Mouse (Mus musculus) kidney, embryonic 15.5 days (tissue): ENCODE results near the gene Car9. TPM values are rescaled to one million over a fixed set of nuclear protein-coding genes. Genes with fewer than 3 reads are reported as not detected.
"Not testable (repeated sequence)": the region's sequence is repeated elsewhere in the genome, so short reads cannot be mapped to it uniquely, and the experiment has no call there.

Experiments used
- ATAC-seq: fragments of 200-750 bp; cut with Nextera tagmentation; replicated peaks from 2 replicates; pipeline ENCODE4 v1.8.0; 2017; ENCODE audit warnings: moderate TSS enrichment; ENCODE audit not compliant: low FRiP score
- H3K27ac ChIP-seq: fragments of 300-500 bp; sonication (generic); 2 replicates; pipeline ENCODE4 v1.5.1; 2015; ENCODE audit warnings: mild to moderate bottlenecking, inconsistent platforms
- H3K27me3 ChIP-seq: fragments of 300-500 bp; sonication (generic); 2 replicates; pipeline ENCODE4 v1.6.1; 2015; ENCODE audit warnings: inconsistent platforms
- H3K36me3 ChIP-seq: fragments of 300-500 bp; sonication (generic); 2 replicates; pipeline ENCODE4 v1.6.1; 2015; ENCODE audit warnings: inconsistent platforms
- H3K4me1 ChIP-seq: fragments of 300-500 bp; sonication (generic); 2 replicates; pipeline ENCODE4 v1.6.1; 2015; ENCODE audit warnings: inconsistent platforms
- H3K4me2 ChIP-seq: fragments of 300-500 bp; sonication (generic); 2 replicates; pipeline ENCODE4 v1.6.1; 2015; ENCODE audit warnings: moderate library complexity, mild to moderate bottlenecking, inconsistent platforms
- H3K4me3 ChIP-seq: fragments of 300-500 bp; sonication (generic); replicated peaks from 2 replicates; pipeline ENCODE4 v1.5.1; 2015; ENCODE audit warnings: mild to moderate bottlenecking, inconsistent platforms
- H3K9ac ChIP-seq: fragments of 300-500 bp; sonication (generic); 2 replicates; pipeline ENCODE4 v1.6.1; 2015; ENCODE audit warnings: mild to moderate bottlenecking, inconsistent platforms
- H3K9me3 ChIP-seq: fragments of 300-500 bp; sonication (generic); replicated peaks from 2 replicates; pipeline ENCODE4 v1.6.1; 2016; ENCODE audit warnings: inconsistent platforms
- WGBS: fragments of 180-500 bp; shearing (Covaris S2); methylation state at CpG from one replicate; pipeline ENCODE4 v1.1.7; 2015; ENCODE audit warnings: mixed read lengths; 5-methylcytosine and 5-hydroxymethylcytosine counted together
- polyA plus RNA-seq: library from polyadenylated mRNA; unstranded; fragments of >200 nt; fragmentation: Nextera tagmentation; extraction: Ambion mirVana; gene quantifications from 2 replicates; pipeline ENCODE4 v1.2.1, GENCODE M21; 2015

Gene Car9
- polyA plus RNA-seq, 1 experiment from 2014 or later, result 2.1 TPM

DNA sequence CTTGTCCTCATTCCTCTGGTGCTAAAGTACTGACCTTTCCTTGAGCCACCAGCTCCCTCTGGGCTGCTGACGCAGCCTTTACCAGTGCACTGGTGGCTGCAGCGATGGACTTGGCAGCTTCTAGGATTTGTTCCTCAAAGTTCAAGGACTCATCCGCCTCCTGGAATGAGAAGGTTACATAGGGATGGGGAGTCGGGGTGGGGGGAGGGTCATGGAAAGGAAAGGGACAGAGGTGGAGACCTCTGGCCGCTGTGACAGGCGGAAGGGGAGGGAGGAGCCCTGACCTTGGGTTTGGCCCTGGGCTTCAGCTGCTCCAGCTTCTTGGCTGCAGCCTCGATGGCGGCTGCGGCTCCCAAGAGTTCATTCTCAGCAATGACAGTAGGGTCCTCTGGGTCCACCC, 26.5 kb downstream of the Car9 start:
- Histone ChIP-seq H3K4me3 (no peak overlapping the region), H3K4me1 (0 out of 2 replicates have a peak, but pooled peaks cover 5% of the 10 kb centered on the region), H3K9ac (no peak overlapping the region), H3K27me3 (no peaks in the 10 kb centered on the region), H3K4me2 (no peak overlapping the region), H3K27ac (no peak overlapping the region), H3K9me3 (no peaks in the 10 kb centered on the region), H3K36me3 (peaks cover 75% of the 10 kb centered on the region)
- ATAC-seq, result no peak
- 77% methylated on average over 9 of the region's 9 CpGs for WGBS

DNA sequence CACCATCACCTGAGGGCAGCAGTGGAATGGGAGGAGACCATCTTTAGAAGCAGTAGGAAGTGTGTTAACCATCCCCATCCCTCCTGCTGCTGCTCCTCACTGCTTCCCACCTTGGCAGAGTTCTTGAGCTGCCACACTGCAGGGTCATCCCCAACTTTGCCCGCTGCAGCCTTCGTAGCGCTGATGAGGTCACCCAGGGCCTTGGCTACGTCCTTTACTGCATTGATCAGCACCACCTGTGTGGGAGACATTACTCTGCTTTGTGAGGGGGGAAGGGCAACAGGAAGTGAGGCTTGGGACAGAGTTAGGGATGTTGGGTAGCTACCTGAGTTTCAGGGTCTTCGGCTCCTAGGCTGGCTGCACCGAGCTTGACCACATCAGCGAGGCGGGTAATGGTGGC, 28.9 kb downstream of the Car9 start:
- no peak for ATAC-seq
- H3K27ac ChIP-seq, result no peak overlapping the region
- 92% methylated on average over 8 of the region's 8 CpGs for WGBS
- H3K4me2 ChIP-seq, result no peak overlapping the region
- H3K9me3 ChIP-seq, result no peaks in the 10 kb centered on the region
- no peak overlapping the region for H3K4me3 ChIP-seq
- no peak overlapping the region for H3K9ac ChIP-seq
- H3K36me3 ChIP-seq, result peaks cover 98% of the 10 kb centered on the region
- H3K27me3 ChIP-seq, result no peaks in the 10 kb centered on the region
- H3K4me1 ChIP-seq, result no peaks in the 10 kb centered on the region

DNA sequence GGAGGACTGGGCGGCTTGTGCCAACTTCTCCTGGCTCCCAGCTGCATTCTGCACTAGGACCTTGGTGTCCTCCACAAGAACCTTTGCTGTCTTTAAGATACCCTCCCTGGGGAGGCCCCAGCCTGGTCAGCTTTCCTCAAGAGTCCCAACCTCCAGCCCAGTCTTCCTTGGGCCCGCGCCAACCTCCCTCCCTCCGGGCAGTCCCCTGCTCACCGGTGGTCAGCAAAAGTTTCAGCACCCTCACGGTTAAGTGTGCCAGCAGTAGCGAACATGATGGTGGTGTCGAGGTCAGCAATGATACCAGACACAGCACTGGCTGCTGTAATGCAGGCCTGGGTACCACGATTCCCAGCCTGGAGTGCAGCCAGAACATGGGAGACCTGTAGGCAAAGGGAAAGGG, 29.3 kb downstream of the Car9 start:
- no peak overlapping the region for H3K4me2 ChIP-seq
- H3K9ac ChIP-seq, result no peak overlapping the region
- H3K9me3 ChIP-seq, result no peaks in the 10 kb centered on the region
- peaks cover 100% of the 10 kb centered on the region for H3K36me3 ChIP-seq
- no peaks in the 10 kb centered on the region for H3K27me3 ChIP-seq
- H3K4me1 ChIP-seq, result no peaks in the 10 kb centered on the region
- no peak overlapping the region for H3K4me3 ChIP-seq
- H3K27ac ChIP-seq, result no peak overlapping the region
- 92% methylated on average over 9 of the region's 9 CpGs for WGBS
- no peak for ATAC-seq

DNA sequence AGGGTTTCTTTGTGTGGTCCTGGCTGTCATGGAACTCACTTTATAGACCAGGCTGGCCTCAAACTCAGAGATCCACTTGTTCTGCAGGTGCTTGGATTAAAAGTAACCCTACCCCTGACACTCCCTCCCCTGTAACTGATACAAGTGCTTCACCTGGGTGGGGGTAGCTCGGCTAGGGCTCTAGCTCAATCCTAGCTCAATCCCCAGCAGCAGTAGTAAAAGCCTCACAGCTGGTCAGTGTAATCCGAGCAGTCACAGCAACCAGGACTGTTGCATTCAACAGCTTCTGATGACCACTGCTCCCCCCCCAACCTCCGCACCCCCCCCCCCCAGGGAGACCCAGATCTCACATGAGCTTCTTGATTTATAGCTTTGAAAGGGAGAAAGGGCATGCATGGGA, 35.3 kb downstream of the Car9 start:
- WGBS, result 23% methylated on average over 3 of the region's 3 CpGs
- ATAC-seq, result peak; percentile 75

DNA sequence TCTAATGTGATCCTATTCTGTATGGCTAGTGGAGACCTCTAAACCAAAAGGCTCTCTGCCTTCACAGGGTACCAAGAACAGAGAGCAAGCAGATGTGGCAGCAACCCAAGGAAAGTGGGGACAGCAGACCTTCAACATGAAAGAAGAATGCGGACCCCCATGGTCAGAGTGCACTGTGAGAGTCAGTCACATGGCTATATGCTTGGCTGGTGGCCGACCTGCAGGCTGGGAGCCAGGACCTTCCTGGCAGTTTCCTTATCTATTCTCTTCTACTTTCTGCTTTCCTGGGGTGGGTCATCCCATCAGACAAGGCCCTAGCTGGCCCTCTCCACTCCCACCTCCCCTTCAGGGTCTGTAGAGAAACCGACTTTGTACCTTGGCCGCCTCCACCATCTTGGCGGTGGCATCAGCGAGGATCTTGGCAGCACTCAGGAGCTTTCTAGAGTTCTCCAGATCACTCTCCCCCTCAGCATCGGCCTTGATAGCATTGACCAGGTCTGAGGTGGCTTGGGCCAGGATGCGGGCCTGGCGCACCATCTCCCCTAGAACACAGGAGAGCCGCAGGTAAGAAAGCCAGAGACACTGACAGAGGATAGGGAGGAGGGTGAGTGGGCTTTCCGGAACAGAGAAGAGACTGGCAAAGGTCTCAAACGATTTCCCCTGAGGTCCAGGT, 39.7 kb downstream of the Car9 start:
- no peak overlapping the region for H3K4me2 ChIP-seq
- no peak overlapping the region for H3K4me3 ChIP-seq
- no peak for ATAC-seq
- no peaks in the 10 kb centered on the region for H3K27me3 ChIP-seq
- H3K9me3 ChIP-seq, result no peaks in the 10 kb centered on the region
- 94% methylated on average over 12 of the region's 12 CpGs for WGBS
- H3K9ac ChIP-seq, result no peak overlapping the region
- no peak overlapping the region for H3K27ac ChIP-seq
- peaks cover 100% of the 10 kb centered on the region for H3K36me3 ChIP-seq
- no peaks in the 10 kb centered on the region for H3K4me1 ChIP-seq

More for the DNA sequence above, 35.3 kb downstream of the Car9 start:
- H3K4me3 ChIP-seq, result no peak overlapping the region
- no peaks in the 10 kb centered on the region for H3K27me3 ChIP-seq
- H3K9me3 ChIP-seq, result no peaks in the 10 kb centered on the region
- H3K4me2 ChIP-seq, result no peak overlapping the region
- H3K4me1 ChIP-seq, result no peaks in the 10 kb centered on the region
- 0 out of 2 replicates have a peak overlapping the region, but pooled peaks have one; percentile 18 for H3K27ac ChIP-seq
- H3K9ac ChIP-seq, result no peak overlapping the region
- H3K36me3 ChIP-seq, result peaks cover 100% of the 10 kb centered on the region

DNA sequence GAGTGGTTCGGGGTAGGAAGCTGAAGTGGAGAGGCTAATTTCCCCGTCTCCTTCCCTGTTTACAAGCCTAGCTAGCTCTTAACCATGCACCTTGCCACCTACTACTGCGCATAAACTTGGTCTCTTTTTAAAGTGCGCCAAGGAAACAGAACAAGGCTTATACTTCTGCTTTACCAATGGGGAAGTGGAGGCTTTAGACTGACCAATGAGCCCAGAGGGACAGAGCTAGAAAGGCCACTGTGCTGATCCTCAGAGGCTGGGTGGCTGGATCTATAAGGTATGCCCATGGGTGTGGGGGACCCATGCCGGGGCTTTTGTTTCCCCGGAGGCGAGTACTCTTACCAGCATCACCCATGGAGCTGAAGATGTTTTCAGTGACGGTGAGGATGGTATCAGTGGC, 40.4 kb downstream of the Car9 start:
- Histone ChIP-seq H3K27ac (no peak overlapping the region), H3K9ac (no peak overlapping the region), H3K4me1 (no peaks in the 10 kb centered on the region), H3K36me3 (peaks cover 100% of the 10 kb centered on the region), H3K27me3 (no peaks in the 10 kb centered on the region), H3K4me3 (no peak overlapping the region), H3K9me3 (no peaks in the 10 kb centered on the region), H3K4me2 (no peak overlapping the region)
- no peak for ATAC-seq
- 97% methylated on average over 8 of the region's 8 CpGs for WGBS

DNA sequence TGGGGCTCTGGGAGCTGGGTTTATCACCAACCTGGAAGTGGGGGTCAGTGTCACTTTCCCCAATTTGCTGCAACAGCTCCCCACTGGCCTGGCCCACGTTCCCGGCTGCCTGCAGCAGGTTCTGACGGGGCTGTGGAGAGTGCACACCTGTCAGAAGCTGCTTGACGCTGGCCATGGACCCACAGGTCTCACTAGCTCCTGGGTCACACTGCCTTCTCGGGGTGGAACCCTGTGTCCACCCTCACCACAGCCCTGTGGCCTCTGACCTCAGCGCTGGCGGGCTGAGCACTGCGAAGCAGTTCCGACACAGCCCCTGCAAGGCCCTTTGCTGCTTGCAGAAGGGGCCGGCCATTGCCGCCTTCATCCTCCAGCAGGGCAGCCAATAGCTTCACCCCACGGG, 42.3 kb downstream of the Car9 start:
- Histone ChIP-seq H3K27me3 (no peaks in the 10 kb centered on the region), H3K4me2 (no peak overlapping the region), H3K9ac (no peak overlapping the region), H3K4me1 (no peaks in the 10 kb centered on the region), H3K9me3 (no peaks in the 10 kb centered on the region), H3K36me3 (peaks cover 100% of the 10 kb centered on the region), H3K4me3 (no peak overlapping the region), H3K27ac (no peak overlapping the region)
- ATAC-seq, result no peak
- WGBS, result 93% methylated on average over 12 of the region's 12 CpGs

DNA sequence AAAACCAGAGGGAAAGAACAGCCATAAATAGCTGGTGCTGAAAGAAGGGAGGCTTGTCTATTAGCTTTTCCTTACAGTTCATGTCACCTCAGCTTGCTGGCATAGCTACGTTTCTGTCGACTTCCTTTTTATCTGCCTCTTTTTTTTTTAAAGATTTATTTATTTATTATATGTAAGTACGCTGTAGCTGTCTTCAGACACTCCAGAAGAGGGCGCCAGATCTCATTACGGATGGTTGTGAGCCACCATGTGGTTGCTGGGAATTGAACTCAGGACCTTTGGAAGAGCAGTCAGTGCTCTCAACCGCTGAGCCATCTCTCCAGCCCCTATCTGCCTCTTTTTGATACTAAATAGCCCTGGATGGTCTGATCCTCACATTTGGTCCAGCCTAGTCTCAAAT, 45.1 kb downstream of the Car9 start:
- H3K36me3 ChIP-seq, result peaks cover 100% of the 10 kb centered on the region
- not testable (repeated sequence) for ATAC-seq, H3K9ac ChIP-seq, H3K4me3 ChIP-seq, H3K9me3 ChIP-seq, H3K27me3 ChIP-seq, H3K4me2 ChIP-seq, H3K27ac ChIP-seq, H3K4me1 ChIP-seq
- 86% methylated on average over 6 of the region's 6 CpGs for WGBS

DNA sequence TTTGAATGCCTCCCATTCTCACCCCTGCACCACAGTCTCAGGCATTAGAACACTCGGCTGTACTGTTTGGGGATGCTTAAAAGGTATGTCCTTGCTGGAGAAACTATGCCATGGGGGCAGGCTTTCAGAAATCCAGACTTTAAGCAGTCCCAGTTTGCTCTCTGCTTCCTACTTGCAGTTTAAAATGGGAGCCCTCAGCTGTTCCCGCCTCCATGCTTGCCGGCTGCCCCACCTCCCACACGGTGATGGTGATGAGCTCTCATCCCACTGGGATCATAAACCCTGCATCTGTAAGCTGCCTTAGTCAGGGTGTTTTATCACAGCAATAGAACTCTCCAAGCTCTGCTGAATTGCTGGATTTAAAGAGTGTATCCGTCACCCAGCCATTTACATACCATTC, 45.7 kb downstream of the Car9 start:
- Histone ChIP-seq H3K27ac (no peak overlapping the region), H3K9ac (no peak overlapping the region), H3K36me3 (peaks cover 100% of the 10 kb centered on the region), H3K4me1 (peaks cover 5% of the 10 kb centered on the region), H3K4me2 (no peak overlapping the region), H3K27me3 (no peaks in the 10 kb centered on the region), H3K9me3 (no peaks in the 10 kb centered on the region), H3K4me3 (no peak overlapping the region)
- no peak for ATAC-seq
- 58% methylated on average over 5 of the region's 5 CpGs for WGBS

DNA sequence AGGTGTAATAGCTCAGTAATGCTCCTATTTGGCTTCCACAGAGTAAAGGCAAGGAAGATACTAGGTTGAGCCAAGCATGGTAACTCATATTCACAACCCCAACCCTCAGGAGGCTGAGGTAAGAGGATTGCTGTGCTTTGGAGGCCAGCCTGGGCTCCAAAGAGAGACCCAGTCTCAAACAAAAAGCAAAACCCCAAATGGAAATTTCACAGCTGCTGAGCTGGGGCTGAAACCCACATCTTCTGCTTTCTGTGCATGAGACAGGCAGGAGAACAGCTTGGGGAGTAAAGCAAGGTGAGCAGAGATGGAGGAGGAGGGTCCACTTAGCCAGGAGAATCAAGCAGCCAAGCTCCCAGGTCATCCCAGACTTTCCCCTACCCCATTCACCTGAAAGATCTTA, 47.1 kb downstream of the Car9 start:
- no peak overlapping the region for H3K4me2 ChIP-seq
- no peak overlapping the region for H3K9ac ChIP-seq
- H3K27ac ChIP-seq, result no peak overlapping the region
- peaks cover 86% of the 10 kb centered on the region for H3K36me3 ChIP-seq
- no peak for ATAC-seq
- peaks cover 19% of the 10 kb centered on the region for H3K4me1 ChIP-seq
- no peaks in the 10 kb centered on the region for H3K27me3 ChIP-seq
- H3K4me3 ChIP-seq, result no peak overlapping the region
- H3K9me3 ChIP-seq, result no peaks in the 10 kb centered on the region

DNA sequence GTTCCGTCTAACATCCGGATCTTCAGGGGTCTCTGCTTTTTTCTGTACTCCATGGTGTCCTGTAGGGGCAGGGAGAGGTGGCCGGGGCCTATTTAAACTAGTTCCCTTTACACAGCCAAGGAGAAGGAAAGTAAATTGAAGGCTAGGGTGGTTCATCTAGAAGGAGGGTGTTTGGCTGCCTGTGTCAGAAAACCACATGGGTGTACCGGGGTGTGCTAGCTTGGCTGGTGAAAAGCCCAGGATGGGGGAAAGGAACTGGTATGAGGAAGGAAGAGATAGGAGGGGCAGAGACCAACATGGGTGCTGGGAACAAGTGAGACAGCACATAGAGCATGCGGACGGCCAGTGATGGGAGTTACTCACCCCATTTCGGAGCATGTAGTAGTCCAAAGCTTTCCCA, 49.2 kb downstream of the Car9 start:
- 92% methylated on average over 7 of the region's 7 CpGs for WGBS
- H3K27me3 ChIP-seq, result no peaks in the 10 kb centered on the region
- no peak for ATAC-seq
- no peak overlapping the region for H3K27ac ChIP-seq
- no peak overlapping the region for H3K9ac ChIP-seq
- no peak overlapping the region for H3K4me2 ChIP-seq
- H3K4me1 ChIP-seq, result peaks cover 39% of the 10 kb centered on the region
- H3K4me3 ChIP-seq, result no peak overlapping the region
- H3K36me3 ChIP-seq, result peaks cover 66% of the 10 kb centered on the region
- H3K9me3 ChIP-seq, result no peaks in the 10 kb centered on the region

DNA sequence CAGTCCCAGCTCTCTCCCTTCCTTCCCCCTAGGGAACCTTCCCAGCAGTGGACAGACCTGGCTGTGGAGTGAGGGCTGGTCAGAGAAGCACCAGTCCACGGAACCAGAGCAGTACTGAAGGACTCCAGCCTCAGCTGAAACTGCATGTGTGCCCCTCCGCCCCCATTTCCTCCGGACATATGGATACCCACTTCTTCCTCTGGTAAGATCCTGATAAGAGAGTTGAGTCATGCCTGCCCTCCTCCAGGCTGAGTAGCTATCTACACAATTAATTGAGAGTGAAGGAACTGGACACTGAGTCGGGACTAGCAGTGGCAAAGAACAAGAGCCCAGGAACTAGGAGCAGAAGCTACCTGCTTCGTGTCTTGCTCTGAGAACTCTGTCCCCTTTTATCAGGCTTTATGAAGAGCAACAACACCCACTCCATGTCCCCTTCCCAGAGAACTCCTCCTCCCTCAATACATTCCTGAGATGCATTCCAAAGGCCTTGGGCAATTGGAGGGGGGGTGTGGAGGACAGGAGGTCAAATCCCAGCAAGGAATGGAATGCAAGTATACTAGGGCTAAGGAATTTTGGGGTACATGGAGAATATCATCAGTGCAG, 51.4 kb downstream of the Car9 start:
- H3K4me2 ChIP-seq, result peak overlapping the region; percentile 85
- no peaks in the 10 kb centered on the region for H3K27me3 ChIP-seq
- peak overlapping the region; percentile 100 for H3K27ac ChIP-seq
- peak overlapping the region; percentile 96 for H3K9ac ChIP-seq
- peak overlapping the region; percentile 90 for H3K4me3 ChIP-seq
- no peaks in the 10 kb centered on the region for H3K9me3 ChIP-seq
- peaks cover 47% of the 10 kb centered on the region for H3K4me1 ChIP-seq
- 33% methylated on average over 5 of the region's 5 CpGs for WGBS
- peaks cover 44% of the 10 kb centered on the region for H3K36me3 ChIP-seq
- ATAC-seq, result no peak
